Mouse (Mus musculus) liver, embryonic 16.5 days (tissue): Measurements from ENCODE around the gene Ptprn2. TPM values are rescaled to one million over a fixed set of nuclear protein-coding genes. Genes with fewer than 3 reads are reported as not detected.

Source experiments
- ATAC-seq: fragments of 200-750 bp; cut with Nextera tagmentation; 2 replicates; pipeline ENCODE4 v1.8.0; 2017; ENCODE audit warnings: low read depth, mild to moderate bottlenecking, moderate number of reproducible peaks, moderate library complexity
- H3K27ac ChIP-seq: fragments of 300-500 bp; sonication (generic); 2 replicates; pipeline ENCODE4 v1.5.1; 2014; ENCODE audit warnings: mild to moderate bottlenecking, low read length
- H3K27me3 ChIP-seq: fragments of 300-500 bp; sonication (generic); 2 replicates; pipeline ENCODE4 v1.6.1; 2014; ENCODE audit warnings: low read depth, low read length, mixed read lengths; ENCODE audit not compliant: control insufficient read depth, insufficient read depth
- H3K36me3 ChIP-seq: fragments of 300-500 bp; sonication (generic); 2 replicates; pipeline ENCODE4 v1.6.1; 2014; ENCODE audit warnings: mild to moderate bottlenecking; ENCODE audit not compliant: control insufficient read depth, insufficient read depth
- H3K4me1 ChIP-seq: fragments of 300-500 bp; sonication (generic); 2 replicates; pipeline ENCODE4 v1.6.1; 2014; ENCODE audit warnings: low read depth, low read length, mixed read lengths; ENCODE audit not compliant: control insufficient read depth
- H3K4me2 ChIP-seq: fragments of 300-500 bp; sonication (generic); 2 replicates; pipeline ENCODE4 v1.6.1; 2014; ENCODE audit warnings: low read depth, low read length, mixed read lengths
- H3K4me3 ChIP-seq: fragments of 300-500 bp; sonication (generic); 2 replicates; pipeline ENCODE4 v1.5.1; 2014; ENCODE audit warnings: low read depth, mild to moderate bottlenecking, low read length
- H3K9ac ChIP-seq: fragments of 300-500 bp; sonication (generic); 2 replicates; pipeline ENCODE4 v1.6.1; 2014; ENCODE audit warnings: low read depth, low read length
- H3K9me3 ChIP-seq: fragments of 300-500 bp; sonication (generic); replicated peaks from 2 replicates; pipeline ENCODE4 v1.6.1; 2016; ENCODE audit warnings: low read length; ENCODE audit not compliant: control insufficient read depth
- WGBS: fragments of 180-500 bp; shearing (Covaris S2); extraction: QIAGEN DNeasy Blood & Tissue Kit; methylation state at CpG from one replicate; pipeline ENCODE4 v1.1.7; 2014; ENCODE audit not compliant: insufficient replicate concordance; 5-methylcytosine and 5-hydroxymethylcytosine counted together
- polyA plus RNA-seq: library from polyadenylated mRNA; unstranded; fragments of >200 nt; fragmentation: Nextera tagmentation; extraction: Ambion mirVana; gene quantifications from 2 replicates; pipeline ENCODE4 v1.2.1, GENCODE M21; 2015

Gene Ptprn2
- polyA plus RNA-seq, 1 experiment from 2014 or later, result 0.07 TPM

DNA sequence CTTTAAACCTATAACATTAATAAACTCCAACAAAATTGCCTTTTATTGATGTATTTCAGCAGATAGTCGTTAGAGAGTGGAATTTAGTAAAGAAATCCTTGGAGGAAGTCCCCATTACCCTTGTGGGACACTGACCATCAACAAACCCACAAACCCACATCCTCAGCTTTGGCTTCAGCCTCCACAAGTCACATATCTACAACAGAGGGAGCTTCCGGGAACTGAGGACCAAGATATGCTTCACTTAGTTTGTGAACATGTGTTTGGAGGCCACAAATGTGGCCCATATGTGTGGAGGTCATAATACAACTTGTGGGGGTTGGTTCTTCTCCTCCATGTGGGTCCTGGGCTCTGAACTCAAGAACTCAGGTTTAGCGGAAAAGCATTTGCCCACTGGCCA, 143.5 kb downstream of the Ptprn2 start:
- Histone ChIP-seq H3K9ac (no peak overlapping the region), H3K4me3 (no peak overlapping the region), H3K27me3 (no peaks in the 10 kb centered on the region), H3K27ac (no peak overlapping the region), H3K4me2 (no peak overlapping the region), H3K9me3 (no peaks in the 10 kb centered on the region), H3K4me1 (no peaks in the 10 kb centered on the region), H3K36me3 (no peaks in the 10 kb centered on the region)
- WGBS, result 46% methylated on average over 3 of the region's 3 CpGs
- no peak for ATAC-seq

GRCm38 (mm10) chr12:116637498-116637897, 152.0 kb downstream of the Ptprn2 start:
- H3K4me1 ChIP-seq, result no peaks in the 10 kb centered on the region
- no peak overlapping the region for H3K27ac ChIP-seq
- H3K36me3 ChIP-seq, result no peaks in the 10 kb centered on the region
- no peak for ATAC-seq
- H3K27me3 ChIP-seq, result no peaks in the 10 kb centered on the region
- 30% methylated on average over 2 of the region's 2 CpGs for WGBS
- no peak overlapping the region for H3K4me3 ChIP-seq
- H3K9ac ChIP-seq, result no peak overlapping the region
- no peaks in the 10 kb centered on the region for H3K9me3 ChIP-seq
- no peak overlapping the region for H3K4me2 ChIP-seq

DNA sequence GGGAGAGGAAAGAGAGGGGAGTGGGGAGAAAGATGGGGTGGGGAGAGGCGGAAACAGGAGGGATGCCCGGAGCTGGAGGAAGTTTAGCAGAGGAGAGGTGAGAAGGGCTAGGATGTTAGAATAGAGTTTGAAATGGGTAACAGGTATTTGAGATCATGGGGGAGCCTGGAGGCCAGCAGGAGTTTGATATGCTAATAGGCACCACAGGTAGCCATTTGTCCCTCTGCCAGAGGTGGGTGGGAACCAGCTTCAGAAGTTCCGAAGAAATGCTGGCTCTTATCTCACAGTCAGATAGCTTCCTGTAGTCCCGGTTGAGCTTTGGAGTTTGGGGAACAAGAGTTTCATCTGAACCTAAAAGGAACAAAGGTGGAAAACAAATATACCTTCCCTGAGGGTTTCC, 155.4 kb downstream of the Ptprn2 start:
- ATAC-seq, result no peak
- H3K36me3 ChIP-seq, result no peaks in the 10 kb centered on the region
- no peaks in the 10 kb centered on the region for H3K9me3 ChIP-seq
- H3K27ac ChIP-seq, result no peak overlapping the region
- H3K27me3 ChIP-seq, result no peaks in the 10 kb centered on the region
- H3K4me2 ChIP-seq, result no peak overlapping the region
- no peaks in the 10 kb centered on the region for H3K4me1 ChIP-seq
- no peak overlapping the region for H3K9ac ChIP-seq
- 6% methylated on average over 4 of the region's 4 CpGs for WGBS
- H3K4me3 ChIP-seq, result no peak overlapping the region

- H3K9me3 ChIP-seq, result no peaks in the 10 kb centered on the region
- no peaks in the 10 kb centered on the region for H3K4me1 ChIP-seq
- H3K27me3 ChIP-seq, result no peaks in the 10 kb centered on the region
- H3K4me2 ChIP-seq, result no peak overlapping the region
- H3K27ac ChIP-seq, result no peak overlapping the region
- no peak for ATAC-seq
- no peak overlapping the region for H3K4me3 ChIP-seq
- 24% methylated on average over 14 of the region's 14 CpGs for WGBS
- H3K36me3 ChIP-seq, result no peaks in the 10 kb centered on the region
- H3K9ac ChIP-seq, result no peak overlapping the region
Measured at GRCm38 (mm10) chr12:116641339-116642190, 156.0 kb downstream of the Ptprn2 start.

- Histone ChIP-seq H3K4me2 (no peak overlapping the region), H3K4me3 (no peak overlapping the region), H3K27ac (no peak overlapping the region), H3K27me3 (no peaks in the 10 kb centered on the region), H3K4me1 (no peaks in the 10 kb centered on the region), H3K9ac (no peak overlapping the region), H3K36me3 (no peaks in the 10 kb centered on the region), H3K9me3 (no peaks in the 10 kb centered on the region)
- 57% methylated on average over 4 of the region's 4 CpGs for WGBS
- no peak for ATAC-seq
Measured at GRCm38 (mm10) chr12:116642191-116642549, 156.7 kb downstream of the Ptprn2 start.

GRCm38 (mm10) chr12:116646771-116647170, 161.3 kb downstream of the Ptprn2 start:
- Histone ChIP-seq H3K4me1 (no peaks in the 10 kb centered on the region), H3K4me3 (no peak overlapping the region), H3K4me2 (no peak overlapping the region), H3K9ac (no peak overlapping the region), H3K27me3 (no peaks in the 10 kb centered on the region), H3K9me3 (no peaks in the 10 kb centered on the region), H3K27ac (no peak overlapping the region), H3K36me3 (no peaks in the 10 kb centered on the region)
- ATAC-seq, result no peak

- H3K9ac ChIP-seq, result no peak overlapping the region
- WGBS, result 47% methylated on average over 4 of the region's 4 CpGs
- H3K27me3 ChIP-seq, result no peaks in the 10 kb centered on the region
- H3K4me2 ChIP-seq, result no peak overlapping the region
- no peak for ATAC-seq
- no peak overlapping the region for H3K27ac ChIP-seq
- no peak overlapping the region for H3K4me3 ChIP-seq
- H3K36me3 ChIP-seq, result no peaks in the 10 kb centered on the region
- H3K4me1 ChIP-seq, result no peaks in the 10 kb centered on the region
- H3K9me3 ChIP-seq, result no peaks in the 10 kb centered on the region
Measured at GRCm38 (mm10) chr12:116648584-116649206, 163.2 kb downstream of the Ptprn2 start.

DNA sequence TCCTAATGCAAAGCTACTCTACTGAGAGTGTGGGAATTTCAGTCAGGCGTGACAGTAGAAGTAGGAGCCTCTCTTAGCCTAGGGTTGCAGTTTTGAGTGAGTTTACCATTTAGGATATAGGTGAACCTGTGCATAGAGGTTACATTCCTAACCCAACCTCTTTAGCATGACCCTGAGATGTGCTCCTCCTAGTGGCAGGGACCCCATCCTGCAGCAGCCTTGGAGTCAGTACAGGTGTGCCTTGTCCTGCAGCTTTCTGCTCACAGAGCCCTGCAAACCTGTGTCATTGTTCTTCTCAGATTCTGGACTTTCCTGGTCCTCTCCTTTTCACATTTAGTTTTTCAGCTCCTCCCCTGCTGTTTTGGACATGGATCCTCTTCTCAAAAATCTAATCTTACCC, 168.2 kb downstream of the Ptprn2 start:
- 55% methylated on average over 1 of the region's 1 CpGs for whole genome bisulfite sequencing
- no peak overlapping the region for H3K4me3 ChIP-seq
- no peak overlapping the region for H3K4me2 ChIP-seq
- H3K9ac ChIP-seq, result no peak overlapping the region
- no peaks in the 10 kb centered on the region for H3K36me3 ChIP-seq
- no peak overlapping the region for H3K27ac ChIP-seq
- ATAC-seq, result no peak
- H3K27me3 ChIP-seq, result no peaks in the 10 kb centered on the region
- H3K4me1 ChIP-seq, result no peaks in the 10 kb centered on the region
- no peaks in the 10 kb centered on the region for H3K9me3 ChIP-seq

- no peak overlapping the region for H3K4me3 ChIP-seq
- ATAC-seq, result no peak
- H3K4me2 ChIP-seq, result no peak overlapping the region
- no peaks in the 10 kb centered on the region for H3K4me1 ChIP-seq
- no peaks in the 10 kb centered on the region for H3K27me3 ChIP-seq
- WGBS, result 18% methylated on average over 7 of the region's 7 CpGs
- no peak overlapping the region for H3K9ac ChIP-seq
- no peaks in the 10 kb centered on the region for H3K9me3 ChIP-seq
- no peak overlapping the region for H3K27ac ChIP-seq
- no peaks in the 10 kb centered on the region for H3K36me3 ChIP-seq
Measured at GRCm38 (mm10) chr12:116660076-116660475, 174.6 kb downstream of the Ptprn2 start.
